Mouse (Mus musculus) neural tube, embryonic 12.5 days (tissue): ENCODE measurements around the gene Glrx. TPM values are rescaled to one million over a fixed set of nuclear protein-coding genes. Genes with fewer than 3 reads are reported as not detected.
"Not testable (repeated sequence)": the region's sequence is repeated elsewhere in the genome, so short reads cannot be mapped to it uniquely, and the experiment has no call there.

ENCODE experiments used
- ATAC-seq: fragments of 200-750 bp; cut with Nextera tagmentation; 2 replicates; pipeline ENCODE4 v1.8.0; 2017; ENCODE audit warnings: low read depth, mild to moderate bottlenecking, moderate TSS enrichment, moderate library complexity; ENCODE audit not compliant: low FRiP score
- H3K27ac ChIP-seq: fragments of 300-500 bp; sonication (generic); 2 replicates; pipeline ENCODE4 v1.5.1; 2016
- H3K27me3 ChIP-seq: fragments of 300-500 bp; sonication (generic); replicated peaks from 2 replicates; pipeline ENCODE4 v1.6.1; 2016; ENCODE audit warnings: mild to moderate bottlenecking
- H3K36me3 ChIP-seq: fragments of 300-500 bp; sonication (generic); 2 replicates; pipeline ENCODE4 v1.6.1; 2016; ENCODE audit warnings: mild to moderate bottlenecking
- H3K4me1 ChIP-seq: fragments of 300-500 bp; sonication (generic); 2 replicates; pipeline ENCODE4 v1.6.1; 2016
- H3K4me2 ChIP-seq: fragments of 300-500 bp; sonication (generic); replicated peaks from 2 replicates; pipeline ENCODE4 v1.6.1; 2016; ENCODE audit warnings: mild to moderate bottlenecking
- H3K4me3 ChIP-seq: fragments of 300-500 bp; sonication (generic); 2 replicates; pipeline ENCODE4 v1.5.1; 2016
- H3K9ac ChIP-seq: fragments of 300-500 bp; sonication (generic); 2 replicates; pipeline ENCODE4 v1.6.1; 2016; ENCODE audit warnings: mild to moderate bottlenecking
- H3K9me3 ChIP-seq: fragments of 300-500 bp; sonication (generic); 2 replicates; pipeline ENCODE4 v1.6.1; 2016; ENCODE audit warnings: mild to moderate bottlenecking
- WGBS: fragments of 180-500 bp; shearing (Covaris S2); methylation state at CpG from one replicate; pipeline ENCODE4 v1.1.7; 2016; 5-methylcytosine and 5-hydroxymethylcytosine counted together
- polyA plus RNA-seq: library from polyadenylated mRNA; unstranded; fragments of >200 nt; fragmentation: Nextera tagmentation; extraction: Ambion mirVana; gene quantifications from 2 replicates; pipeline ENCODE4 v1.2.1, GENCODE M21; 2016

Glrx gene
- polyA plus RNA-seq, 1 experiment from 2014 or later = 38.6 TPM

DNA sequence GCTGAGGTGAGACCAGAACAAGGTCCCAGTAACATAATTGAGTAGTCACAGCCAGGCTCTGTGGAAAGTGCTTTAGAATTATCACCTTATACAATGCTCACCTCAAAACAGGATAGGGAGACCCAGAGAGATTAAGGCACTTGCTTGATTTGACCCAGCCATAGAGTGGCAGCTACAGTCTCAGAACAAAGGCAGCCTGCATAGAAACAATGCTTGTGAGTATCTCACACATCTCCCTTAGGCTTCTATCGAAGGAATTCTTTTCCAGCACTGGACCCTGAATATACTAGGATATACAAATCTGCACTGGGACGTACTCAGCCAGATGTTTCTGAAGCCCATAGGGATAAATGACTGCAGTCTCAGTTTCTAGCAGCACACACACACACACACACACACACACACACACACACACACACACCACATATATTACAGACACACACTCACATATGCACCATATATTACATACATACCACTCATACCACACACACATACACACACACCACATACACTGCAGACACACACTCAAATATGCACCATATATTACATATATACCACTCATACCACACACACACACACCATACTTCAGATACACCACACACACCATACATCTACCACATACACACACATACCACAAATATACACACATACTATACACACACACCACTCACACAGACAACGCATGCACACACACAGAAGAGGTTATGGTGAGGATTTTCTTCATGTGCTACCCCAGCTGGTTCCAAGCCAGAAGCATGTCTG is 20.5 kb upstream of the Glrx start:
- Histone ChIP-seq H3K27me3 (no peaks in the 10 kb centered on the region), H3K27ac (no peak overlapping the region), H3K9ac (no peak overlapping the region), H3K9me3 (no peaks in the 10 kb centered on the region), H3K4me2 (no peak overlapping the region), H3K4me3 (no peak overlapping the region), H3K4me1 (no peaks in the 10 kb centered on the region), H3K36me3 (no peaks in the 10 kb centered on the region)
- WGBS = 83% methylated on average over 3 of the region's 3 CpGs
- 0 out of 2 replicates have a peak, but pooled peaks have one; percentile 41 for ATAC-seq

DNA sequence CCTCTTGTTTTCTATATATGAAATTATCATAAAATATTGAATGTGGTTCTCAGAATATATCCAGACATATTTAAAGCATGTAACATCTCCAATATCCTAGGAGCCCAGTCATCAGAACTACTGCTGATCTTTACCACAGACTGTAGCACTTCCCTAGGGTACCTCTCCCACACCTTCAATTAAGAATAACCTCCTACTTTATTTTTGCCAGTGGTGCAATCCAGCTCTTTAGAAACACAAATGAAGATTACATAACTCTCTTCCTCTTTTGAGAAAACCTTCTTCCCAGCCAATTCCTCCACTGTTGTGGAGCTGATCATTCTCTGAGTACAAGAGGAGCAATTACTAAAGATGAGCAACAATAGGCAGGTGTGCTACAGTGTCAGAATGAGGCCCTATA is 19.8 kb upstream of the Glrx start:
- no peaks in the 10 kb centered on the region for H3K27me3 ChIP-seq
- H3K4me3 ChIP-seq = no peak overlapping the region
- no peaks in the 10 kb centered on the region for H3K9me3 ChIP-seq
- no peak overlapping the region for H3K9ac ChIP-seq
- H3K27ac ChIP-seq = no peak overlapping the region
- no peaks in the 10 kb centered on the region for H3K4me1 ChIP-seq
- no peak for ATAC-seq
- H3K36me3 ChIP-seq = no peaks in the 10 kb centered on the region
- H3K4me2 ChIP-seq = no peak overlapping the region

DNA sequence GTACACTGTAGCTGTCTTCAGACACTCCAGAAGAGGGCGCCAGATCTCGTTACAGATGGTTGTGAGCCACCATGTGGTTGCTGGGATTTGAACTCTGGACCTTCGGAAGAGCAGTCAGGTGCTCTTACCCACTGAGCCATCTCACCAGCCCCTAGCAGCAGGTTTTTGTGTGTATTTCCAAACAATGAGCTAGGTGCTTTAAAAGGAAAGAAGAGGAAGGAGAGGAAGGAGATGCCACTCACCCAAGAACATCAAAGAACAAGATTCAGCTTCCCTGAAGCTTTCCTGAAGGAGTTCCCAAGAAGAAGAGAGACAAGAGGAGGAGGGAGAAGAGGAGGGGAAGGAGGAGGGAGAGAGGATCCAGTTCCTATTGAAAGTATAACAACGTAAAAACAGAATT is 17.3 kb upstream of the Glrx start:
- not testable (repeated sequence) for H3K27me3 ChIP-seq, H3K4me2 ChIP-seq, H3K36me3 ChIP-seq, H3K4me3 ChIP-seq, H3K27ac ChIP-seq, H3K9ac ChIP-seq, ATAC-seq, H3K4me1 ChIP-seq, H3K9me3 ChIP-seq
- WGBS = 80% methylated on average over 4 of the region's 4 CpGs

DNA sequence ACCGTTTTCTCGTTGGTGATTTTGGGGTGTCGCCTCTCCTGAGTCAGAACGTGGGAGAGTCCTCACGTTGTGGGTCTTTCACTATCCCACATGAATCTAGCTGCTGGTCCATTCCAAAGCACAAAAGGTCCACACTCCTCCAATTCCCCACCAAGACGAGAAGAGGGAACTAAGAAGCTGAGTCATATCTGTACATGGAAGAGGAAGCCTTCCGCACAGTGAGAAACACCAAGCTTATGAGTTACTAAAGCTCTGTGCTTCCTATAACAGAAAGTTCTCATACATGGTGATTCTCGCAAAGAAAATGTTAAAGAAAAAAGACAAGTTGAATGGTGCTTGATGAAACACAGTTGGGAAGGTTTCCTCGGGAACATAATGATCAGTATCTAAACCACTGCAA is 16.5 kb upstream of the Glrx start:
- ATAC-seq = no peak
- no peak overlapping the region for H3K9ac ChIP-seq
- no peaks in the 10 kb centered on the region for H3K4me1 ChIP-seq
- H3K4me2 ChIP-seq = no peak overlapping the region
- no peak overlapping the region for H3K27ac ChIP-seq
- H3K36me3 ChIP-seq = no peaks in the 10 kb centered on the region
- H3K9me3 ChIP-seq = no peaks in the 10 kb centered on the region
- H3K27me3 ChIP-seq = no peaks in the 10 kb centered on the region
- WGBS = 91% methylated on average over 9 of the region's 9 CpGs
- no peak overlapping the region for H3K4me3 ChIP-seq

DNA sequence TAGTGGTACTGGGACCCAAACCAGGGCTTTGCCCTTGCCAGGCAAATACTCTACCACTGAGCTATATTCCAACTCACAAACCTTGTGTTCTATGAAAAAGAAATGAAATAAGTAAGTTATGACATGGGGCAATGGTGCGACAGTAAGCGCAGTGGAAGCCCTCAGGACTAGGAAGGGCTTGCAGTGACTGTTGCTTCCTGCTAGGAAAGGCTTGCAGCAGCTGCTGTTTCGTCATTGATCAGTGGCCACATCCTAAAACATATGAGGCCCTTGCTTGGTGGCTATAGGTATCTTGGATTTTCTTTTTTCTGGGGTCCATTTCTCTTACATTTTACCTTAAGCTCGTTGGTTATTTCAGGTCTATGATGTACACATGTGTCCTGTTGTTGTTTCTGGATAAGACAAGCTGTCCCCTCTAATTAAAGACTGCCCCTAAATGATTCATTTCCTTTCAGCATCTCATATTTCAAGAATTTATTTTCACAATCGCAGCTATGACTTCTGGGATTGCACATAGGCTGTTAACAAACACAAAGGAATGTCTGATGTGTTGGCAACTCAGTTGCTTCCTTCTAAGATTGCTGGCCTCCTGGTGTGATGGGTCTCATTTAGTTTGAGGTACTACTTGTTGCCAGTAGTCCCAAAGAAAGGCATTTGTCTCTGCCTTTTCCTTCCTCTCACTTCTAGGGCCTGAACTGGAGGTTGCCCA is 14.9 kb upstream of the Glrx start:
- no peaks in the 10 kb centered on the region for H3K4me1 ChIP-seq
- H3K27ac ChIP-seq = no peak overlapping the region
- H3K4me3 ChIP-seq = no peak overlapping the region
- no peak for ATAC-seq
- H3K27me3 ChIP-seq = no peaks in the 10 kb centered on the region
- no peak overlapping the region for H3K4me2 ChIP-seq
- H3K9ac ChIP-seq = no peak overlapping the region
- no peaks in the 10 kb centered on the region for H3K36me3 ChIP-seq
- WGBS = 81% methylated on average over 5 of the region's 5 CpGs
- H3K9me3 ChIP-seq = no peaks in the 10 kb centered on the region

DNA sequence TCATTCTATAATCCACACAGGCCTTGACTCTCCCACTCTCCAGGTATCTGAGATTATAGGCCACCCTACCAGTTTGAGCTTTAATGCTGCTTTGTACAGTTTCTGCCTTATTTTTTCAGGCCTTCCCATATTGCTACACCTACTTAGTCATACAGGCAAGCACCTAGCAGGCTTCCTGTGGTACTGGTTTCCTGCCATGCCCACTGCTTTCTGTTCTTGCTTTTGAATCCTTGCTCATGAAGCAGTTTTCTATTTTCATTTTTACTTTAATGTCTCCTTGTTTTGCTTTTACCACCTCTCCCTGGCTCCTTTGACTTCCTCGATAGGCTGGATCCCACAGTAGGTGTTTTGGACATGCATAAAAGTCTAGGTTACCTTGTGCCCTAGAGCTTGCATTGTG is 14.3 kb upstream of the Glrx start:
- Histone ChIP-seq H3K9ac (no peak overlapping the region), H3K9me3 (no peaks in the 10 kb centered on the region), H3K27me3 (no peaks in the 10 kb centered on the region), H3K4me3 (no peak overlapping the region), H3K36me3 (no peaks in the 10 kb centered on the region), H3K4me1 (no peaks in the 10 kb centered on the region), H3K27ac (no peak overlapping the region), H3K4me2 (no peak overlapping the region)
- WGBS = 88% methylated on average over 1 of the region's 1 CpGs
- no peak for ATAC-seq

DNA sequence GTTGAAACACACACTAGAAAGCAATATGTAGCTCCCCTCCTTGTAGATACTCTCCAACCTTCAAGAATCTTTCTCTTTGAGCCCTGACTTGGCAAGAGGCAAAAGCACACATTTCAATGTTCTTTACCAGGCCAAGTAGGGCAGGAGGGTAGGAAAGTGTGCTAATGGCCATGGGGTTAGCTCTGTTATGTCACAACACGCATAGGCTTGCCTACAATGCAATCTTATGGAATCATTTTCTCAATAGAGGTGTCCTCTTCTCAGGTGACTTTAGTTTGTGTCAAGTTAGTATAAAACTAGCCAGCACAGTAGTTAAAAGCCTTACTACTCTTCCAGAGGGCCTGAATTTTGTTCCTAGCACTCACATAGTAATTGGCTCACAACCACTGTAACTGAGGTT is 9.0 kb upstream of the Glrx start:
- no peak for ATAC-seq
- Histone ChIP-seq H3K27me3 (no peaks in the 10 kb centered on the region), H3K9ac (no peak overlapping the region), H3K4me1 (no peaks in the 10 kb centered on the region), H3K27ac (no peak overlapping the region), H3K36me3 (no peaks in the 10 kb centered on the region), H3K4me2 (no peak overlapping the region), H3K9me3 (no peaks in the 10 kb centered on the region), H3K4me3 (no peak overlapping the region)
- WGBS = 89% methylated on average over 1 of the region's 1 CpGs

DNA sequence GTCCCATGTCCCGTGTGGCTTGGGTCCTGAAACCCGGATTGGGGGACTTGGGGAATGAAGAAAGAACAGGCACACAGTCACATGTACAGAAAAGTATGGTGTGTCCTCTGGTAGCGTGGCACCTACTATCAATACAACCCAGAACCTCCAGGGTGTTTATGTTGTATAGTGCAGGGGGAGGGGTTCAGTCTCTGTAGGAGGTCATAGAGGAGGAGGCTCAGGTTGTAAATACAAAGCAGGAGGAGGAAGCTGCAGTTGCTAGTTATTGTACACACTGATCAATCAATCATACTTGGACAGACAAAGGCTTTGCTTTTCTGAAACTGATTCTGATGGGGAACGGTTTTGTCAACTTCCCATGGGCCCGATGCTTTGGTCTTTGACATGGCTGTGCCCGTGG is 8.0 kb upstream of the Glrx start:
- 75% methylated on average over 6 of the region's 6 CpGs for WGBS
- Histone ChIP-seq H3K9ac (no peak overlapping the region), H3K36me3 (no peaks in the 10 kb centered on the region), H3K27me3 (no peaks in the 10 kb centered on the region), H3K9me3 (no peaks in the 10 kb centered on the region), H3K4me3 (no peak overlapping the region), H3K4me2 (no peak overlapping the region), H3K4me1 (no peaks in the 10 kb centered on the region), H3K27ac (no peak overlapping the region)
- ATAC-seq = no peak

DNA sequence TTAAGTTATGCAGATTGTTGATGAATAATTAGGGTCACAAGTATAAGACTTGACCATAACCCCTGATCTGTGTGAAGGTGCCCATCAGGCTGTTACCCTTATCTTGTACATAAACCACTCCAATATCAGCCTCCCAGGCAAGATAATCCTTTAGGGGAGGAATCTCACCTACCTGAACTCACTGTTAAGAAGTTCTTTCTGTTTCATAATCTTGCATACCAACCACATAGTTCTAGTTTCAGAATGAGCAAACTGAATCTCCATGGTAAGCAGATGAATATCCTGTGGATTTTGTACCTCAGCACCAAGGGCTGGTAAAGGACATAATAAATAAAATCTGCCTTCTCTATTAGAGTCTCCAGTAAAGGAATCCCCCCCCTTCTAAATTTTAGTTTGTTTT is 7.0 kb upstream of the Glrx start:
- no peaks in the 10 kb centered on the region for H3K4me1 ChIP-seq
- no peak overlapping the region for H3K4me2 ChIP-seq
- no peaks in the 10 kb centered on the region for H3K9me3 ChIP-seq
- H3K4me3 ChIP-seq = no peak overlapping the region
- H3K27me3 ChIP-seq = no peaks in the 10 kb centered on the region
- ATAC-seq = no peak
- H3K36me3 ChIP-seq = no peaks in the 10 kb centered on the region
- H3K27ac ChIP-seq = no peak overlapping the region
- no peak overlapping the region for H3K9ac ChIP-seq

DNA sequence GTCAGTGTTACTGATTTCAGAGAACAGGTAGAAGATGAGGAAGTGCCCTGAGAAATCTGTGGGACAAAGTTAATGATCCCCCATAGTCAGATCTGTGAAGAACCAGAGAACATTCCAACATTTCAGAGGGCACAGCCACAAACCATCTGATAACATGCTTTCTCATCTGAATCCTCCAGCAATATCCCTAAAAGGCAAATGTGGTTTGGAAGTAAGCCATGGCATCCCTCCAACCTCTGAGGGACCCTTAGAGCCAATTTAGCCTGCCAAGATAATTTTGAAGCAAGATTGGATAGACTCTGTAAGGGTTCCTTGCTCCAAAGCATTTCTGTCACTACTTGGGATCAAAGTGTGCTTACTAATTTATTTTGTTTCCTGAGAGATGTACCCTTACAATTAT is 6.2 kb upstream of the Glrx start:
- Histone ChIP-seq H3K27ac (no peak overlapping the region), H3K27me3 (no peaks in the 10 kb centered on the region), H3K36me3 (no peaks in the 10 kb centered on the region), H3K4me3 (no peak overlapping the region), H3K4me2 (no peak overlapping the region), H3K9ac (no peak overlapping the region), H3K9me3 (no peaks in the 10 kb centered on the region), H3K4me1 (no peaks in the 10 kb centered on the region)
- no peak for ATAC-seq

DNA sequence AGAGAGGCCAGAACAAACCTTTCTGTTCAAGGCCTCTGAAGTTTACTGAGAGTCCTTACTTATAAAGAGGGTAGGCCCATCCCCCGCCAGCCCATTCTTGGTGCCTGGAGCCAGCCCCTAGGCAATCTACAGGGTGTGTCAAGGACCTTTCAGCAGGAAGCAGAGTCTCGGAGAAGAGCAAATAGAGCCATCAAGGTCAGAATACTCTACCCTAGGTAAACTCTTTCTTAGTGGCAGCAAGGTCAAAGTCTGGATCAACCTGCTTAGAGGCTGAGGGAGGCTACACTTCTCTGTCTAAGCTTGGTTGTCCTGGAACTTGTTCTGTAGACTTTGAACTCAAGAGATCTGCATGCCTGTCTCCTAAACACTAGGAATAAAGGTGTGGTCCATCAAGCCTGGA is 4.2 kb upstream of the Glrx start:
- H3K27me3 ChIP-seq = no peaks in the 10 kb centered on the region
- no peaks in the 10 kb centered on the region for H3K36me3 ChIP-seq
- no peak overlapping the region for H3K27ac ChIP-seq
- H3K9ac ChIP-seq = no peak overlapping the region
- H3K4me2 ChIP-seq = no peak overlapping the region
- no peak for ATAC-seq
- H3K9me3 ChIP-seq = no peaks in the 10 kb centered on the region
- no peak overlapping the region for H3K4me3 ChIP-seq
- peaks cover 4% of the 10 kb centered on the region; the same call in 1 of the 2 replicates for H3K4me1 ChIP-seq
- 72% methylated on average over 2 of the region's 2 CpGs for WGBS

DNA sequence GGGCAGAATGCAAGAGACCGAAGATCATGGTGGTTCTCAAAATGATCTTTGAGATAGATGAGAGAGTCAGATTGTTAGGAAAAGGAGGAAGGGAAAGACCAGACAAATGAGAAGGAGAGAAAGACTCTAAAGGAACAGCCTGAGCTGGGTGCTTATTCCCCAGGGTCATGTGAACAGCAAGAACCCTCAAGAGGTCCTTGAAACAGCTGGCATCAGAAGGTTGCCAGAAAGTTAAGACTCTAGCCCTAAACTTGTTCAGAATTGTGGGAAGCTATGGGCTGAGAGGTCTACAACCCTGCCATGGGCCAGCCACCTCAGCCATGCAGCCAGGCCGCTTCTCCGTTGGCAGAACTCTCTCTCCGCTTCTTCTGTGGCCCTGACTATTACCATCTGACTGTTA is 1.2 kb upstream of the Glrx start:
- Histone ChIP-seq H3K27ac (no peak overlapping the region), H3K36me3 (no peaks in the 10 kb centered on the region), H3K4me3 (no peak overlapping the region), H3K9me3 (no peaks in the 10 kb centered on the region), H3K9ac (no peak overlapping the region), H3K4me1 (peaks cover 14% of the 10 kb centered on the region), H3K4me2 (no peak overlapping the region), H3K27me3 (no peaks in the 10 kb centered on the region)
- no peak for ATAC-seq
- WGBS = 87% methylated on average over 4 of the region's 4 CpGs

DNA sequence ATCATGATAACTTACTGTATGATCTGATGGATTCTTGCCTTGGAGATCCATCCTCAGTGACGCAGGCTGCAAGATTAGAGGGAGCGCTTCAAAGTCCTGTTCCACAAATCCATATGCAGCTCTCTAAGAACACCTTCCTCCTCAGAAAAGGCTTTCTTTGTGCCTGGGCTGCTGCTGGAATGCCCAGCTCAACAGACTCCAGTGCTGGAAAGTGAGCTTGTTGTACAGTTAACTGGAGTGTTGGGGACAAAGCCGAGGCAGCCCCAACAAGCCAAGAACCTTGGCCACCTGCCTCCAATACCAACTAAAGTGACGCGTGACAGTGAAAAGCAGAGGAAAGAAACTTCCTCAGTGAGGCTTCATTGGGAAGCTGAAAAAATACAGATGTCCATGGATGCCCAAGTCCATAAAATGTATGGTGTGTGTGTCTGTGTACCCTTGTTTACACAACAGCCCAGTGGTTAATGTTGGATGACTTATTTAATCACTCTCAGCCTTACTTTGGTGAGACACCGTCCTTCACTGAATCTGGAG is 1.2 kb downstream of the Glrx start:
- H3K4me2 ChIP-seq = peak overlapping the region; percentile 67
- no peak overlapping the region for H3K27ac ChIP-seq
- H3K9me3 ChIP-seq = no peaks in the 10 kb centered on the region
- H3K9ac ChIP-seq = no peak overlapping the region; the same call in 1 of the 2 replicates
- 67% methylated on average over 6 of the region's 6 CpGs for WGBS
- no peaks in the 10 kb centered on the region for H3K36me3 ChIP-seq
- peaks cover 14% of the 10 kb centered on the region for H3K4me1 ChIP-seq
- no peak for ATAC-seq
- no peaks in the 10 kb centered on the region for H3K27me3 ChIP-seq
- H3K4me3 ChIP-seq = peak overlapping the region; percentile 47
